Mouse (Mus musculus): Measurements from ENCODE around the gene Zmynd19. TPM values are rescaled to one million over a fixed set of nuclear protein-coding genes. Genes with fewer than 3 reads are reported as not detected.

Gene Zmynd19
- total RNA-seq, 2 experiments from 2014 or later = 34.6 to 36.8 TPM

Small RNA genes within 50 kb of the gene (microRNA-seq; reads per million reads assigned to microRNA genes)
- 0 reads per million in 2 experiments for gene Gm22875

Other genes starting within 250 kb of the Zmynd19 start
- 100 to 1,000 TPM in 1 of 2 experiments, 10 to 100 TPM in 1; 94.8 to 105 TPM for gene Cacna1b, start 186.6 kb upstream of the Zmynd19 start, total RNA-seq (2021)
- 10 to 100 TPM; 74.8 to 75.6 TPM for gene Ehmt1, start 30.2 kb upstream of the Zmynd19 start, total RNA-seq (2021)
- 10 to 100 TPM; 16.5 to 17.5 TPM for gene Arrdc1, start 14.5 kb upstream of the Zmynd19 start, total RNA-seq (2021)
- gene Dph7, start 12.6 kb downstream of the Zmynd19 start, total RNA-seq (2021) = 10 to 100 TPM; 29.7 TPM
- 10 to 100 TPM; 96.8 to 99.2 TPM for gene Mrpl41, start 25.3 kb downstream of the Zmynd19 start, total RNA-seq (2021)
- gene Pnpla7, start 26.2 kb downstream of the Zmynd19 start, total RNA-seq (2021) = 10 to 100 TPM; 23.8 to 24.7 TPM
- gene Nsmf, start 104.6 kb downstream of the Zmynd19 start, total RNA-seq (2021) = 1,000 to 10,000 TPM in 1 of 2 experiments, 100 to 1,000 TPM in 1; 982 to 1,031 TPM
- gene Entpd8, start 130.5 kb downstream of the Zmynd19 start, total RNA-seq (2021) = not detected
- gene Noxa1, start 145.4 kb downstream of the Zmynd19 start, total RNA-seq (2021) = not detected
- gene Nrarp, start 231.0 kb downstream of the Zmynd19 start, total RNA-seq (2021) = 10 to 100 TPM; 38.1 to 49.8 TPM
- 1 to 10 TPM; 1.7 to 2.0 TPM for gene Tor4a, start 247.1 kb downstream of the Zmynd19 start, total RNA-seq (2021)